Mouse (Mus musculus) brain, adult 2 months (tissue): Measurements from ENCODE around the gene Rimbp3.
A peak's percentile ranks its signal among the peaks of the same experiment; 100 is the strongest.
"Not testable (repeated sequence)": the region's sequence is repeated elsewhere in the genome, so short reads cannot be mapped to it uniquely, and the experiment has no call there.

ENCODE experiments used
- DNase-seq: peaks from one replicate; pipeline ENCODE4 v3.0.0; 2011; ENCODE audit warnings: low read depth, low spot score

Rimbp3 gene

DNA sequence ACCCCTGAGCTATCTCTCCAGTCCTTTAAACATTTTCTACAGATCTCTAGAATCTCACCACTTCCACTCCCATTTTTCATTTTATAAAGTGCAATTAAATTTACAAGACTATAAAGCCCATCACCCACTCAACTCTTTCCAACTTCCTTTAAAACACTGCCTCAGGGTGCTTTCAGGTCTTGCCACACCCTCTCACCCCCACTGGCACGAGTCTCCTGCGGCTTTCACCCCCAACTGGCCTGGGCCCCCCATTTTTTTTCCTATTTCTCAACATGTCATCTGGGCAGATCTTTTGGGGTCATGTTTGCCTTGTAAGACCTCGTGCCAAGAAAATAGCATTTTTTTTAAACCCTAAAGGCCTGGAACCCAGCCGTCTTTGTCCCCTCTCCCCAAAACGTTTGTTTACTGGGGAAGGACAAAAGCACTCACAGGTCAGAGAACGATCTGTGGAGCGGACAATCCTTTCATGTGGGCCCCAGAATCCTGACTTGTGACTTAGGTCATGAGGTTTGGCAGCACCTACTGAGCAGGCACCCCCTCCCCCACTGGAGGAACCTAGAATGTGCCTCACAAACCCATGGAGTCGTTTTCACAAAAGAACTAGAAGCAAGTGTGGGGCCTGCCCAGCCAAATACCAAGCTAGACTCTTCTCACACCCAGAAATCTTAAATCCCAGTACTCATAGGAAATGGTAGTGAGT is 8.7 kb downstream of the Rimbp3 start:
- DNase-seq: no peak

DNA sequence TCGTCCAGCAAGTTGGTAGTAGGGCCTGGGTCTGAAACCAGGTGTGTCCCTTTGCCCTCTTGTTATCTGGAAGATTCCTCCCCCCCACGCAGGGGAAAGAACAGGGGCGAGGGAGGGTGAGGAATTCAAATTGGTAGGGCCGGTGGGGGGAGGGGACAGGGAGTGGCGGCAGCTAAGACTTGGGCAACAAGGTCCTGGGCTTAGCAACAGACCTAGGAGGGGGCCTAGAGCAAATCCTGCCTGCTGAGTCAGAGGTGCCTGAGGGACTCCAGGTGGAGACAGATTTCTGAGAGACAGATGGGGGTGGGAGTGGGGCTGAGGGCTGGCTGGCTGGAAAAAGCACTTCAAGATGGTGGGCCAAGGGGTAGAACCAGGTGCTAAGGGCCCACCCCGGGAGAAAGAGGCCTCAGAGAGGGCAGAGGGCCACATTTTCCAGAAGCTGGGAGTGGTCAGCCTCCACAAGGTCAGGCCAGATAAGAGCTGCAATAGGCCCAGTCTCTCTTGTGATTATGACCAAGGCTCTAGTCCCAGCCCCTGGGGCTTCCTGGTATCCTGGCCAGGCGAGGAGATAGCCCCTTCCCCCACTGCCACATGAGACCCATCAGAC is 11.8 kb downstream of the Rimbp3 start:
- DNase-seq: no peak

DNA sequence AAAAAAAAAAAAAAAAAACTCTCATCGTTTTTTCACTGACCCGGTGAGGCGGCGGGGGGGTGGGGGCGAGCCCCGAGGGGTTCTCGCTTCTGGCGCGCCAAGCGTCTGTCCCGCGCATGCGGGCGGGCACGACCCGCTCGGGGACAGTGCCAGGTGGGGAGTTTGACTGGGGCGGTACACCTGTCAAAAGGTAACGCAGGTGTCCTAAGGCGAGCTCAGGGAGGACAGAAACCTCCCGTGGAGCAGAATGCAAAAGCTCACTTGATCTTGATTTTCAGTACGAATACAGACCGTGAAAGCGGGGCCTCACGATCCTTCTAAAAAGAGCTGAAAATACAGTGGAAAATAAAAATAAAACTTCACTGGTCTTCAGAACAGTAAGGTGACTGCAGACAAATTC is 13.8 kb downstream of the Rimbp3 start:
- peak; percentile 95 for DNase-seq

DNA sequence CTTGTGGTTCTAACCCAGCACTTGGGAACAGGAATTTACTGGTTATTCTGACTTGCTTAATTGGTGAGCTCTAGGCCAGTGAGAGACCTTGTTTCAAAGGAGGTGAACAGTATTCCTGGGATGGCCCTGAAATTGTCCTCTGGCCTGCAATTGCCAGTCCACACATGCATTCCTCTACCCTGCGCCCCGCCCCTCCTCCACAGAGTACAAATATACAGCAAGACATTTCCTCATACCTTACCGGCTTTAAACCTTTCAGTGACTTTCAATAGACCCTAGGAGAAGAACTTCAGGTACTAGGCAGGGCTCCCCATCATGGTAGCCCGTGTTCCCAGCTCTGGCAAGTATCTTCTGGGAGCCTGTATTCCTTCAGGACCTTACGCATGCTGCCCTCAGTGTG is 17.2 kb downstream of the Rimbp3 start:
- no peak for DNase-seq

DNA sequence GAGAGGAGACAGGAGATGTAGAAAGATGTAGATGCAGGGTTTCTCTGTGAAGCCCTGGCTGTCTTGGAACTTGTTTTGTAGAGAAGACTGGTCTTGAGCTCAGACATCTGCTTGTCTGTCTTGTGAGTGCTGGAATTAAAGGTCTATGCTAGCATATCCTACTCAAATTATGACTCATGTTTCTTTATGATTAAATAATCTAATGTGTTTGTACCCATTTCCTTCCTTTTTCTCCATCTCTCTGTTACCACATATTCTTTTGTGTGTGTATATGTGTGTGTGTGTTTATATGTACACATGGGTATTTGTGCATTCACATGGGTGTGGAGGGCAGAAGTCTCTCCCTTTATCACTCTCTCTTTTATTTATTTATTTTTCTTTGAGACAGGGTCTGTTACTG is 18.1 kb downstream of the Rimbp3 start:
- DNase-seq: no peak

DNA sequence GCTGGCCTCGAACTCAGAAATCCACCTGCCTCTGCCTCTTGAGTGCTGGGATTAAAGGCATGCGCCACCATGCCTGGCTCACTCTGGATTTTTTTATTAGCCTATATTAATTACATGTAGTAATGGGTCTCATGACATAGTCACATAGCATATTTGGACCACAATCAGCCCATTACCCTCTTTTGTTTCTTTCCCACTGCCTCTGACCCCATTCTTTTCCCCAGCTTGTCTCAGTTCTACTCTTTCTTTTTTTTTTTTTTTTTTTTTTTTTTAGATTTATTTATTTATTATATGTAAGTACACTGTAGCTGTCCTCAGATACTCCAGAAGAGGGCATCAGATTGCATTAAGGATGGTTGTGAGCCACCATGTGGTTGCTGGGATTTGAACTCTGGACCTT is 23.1 kb downstream of the Rimbp3 start:
- DNase-seq: not testable (repeated sequence)

DNA sequence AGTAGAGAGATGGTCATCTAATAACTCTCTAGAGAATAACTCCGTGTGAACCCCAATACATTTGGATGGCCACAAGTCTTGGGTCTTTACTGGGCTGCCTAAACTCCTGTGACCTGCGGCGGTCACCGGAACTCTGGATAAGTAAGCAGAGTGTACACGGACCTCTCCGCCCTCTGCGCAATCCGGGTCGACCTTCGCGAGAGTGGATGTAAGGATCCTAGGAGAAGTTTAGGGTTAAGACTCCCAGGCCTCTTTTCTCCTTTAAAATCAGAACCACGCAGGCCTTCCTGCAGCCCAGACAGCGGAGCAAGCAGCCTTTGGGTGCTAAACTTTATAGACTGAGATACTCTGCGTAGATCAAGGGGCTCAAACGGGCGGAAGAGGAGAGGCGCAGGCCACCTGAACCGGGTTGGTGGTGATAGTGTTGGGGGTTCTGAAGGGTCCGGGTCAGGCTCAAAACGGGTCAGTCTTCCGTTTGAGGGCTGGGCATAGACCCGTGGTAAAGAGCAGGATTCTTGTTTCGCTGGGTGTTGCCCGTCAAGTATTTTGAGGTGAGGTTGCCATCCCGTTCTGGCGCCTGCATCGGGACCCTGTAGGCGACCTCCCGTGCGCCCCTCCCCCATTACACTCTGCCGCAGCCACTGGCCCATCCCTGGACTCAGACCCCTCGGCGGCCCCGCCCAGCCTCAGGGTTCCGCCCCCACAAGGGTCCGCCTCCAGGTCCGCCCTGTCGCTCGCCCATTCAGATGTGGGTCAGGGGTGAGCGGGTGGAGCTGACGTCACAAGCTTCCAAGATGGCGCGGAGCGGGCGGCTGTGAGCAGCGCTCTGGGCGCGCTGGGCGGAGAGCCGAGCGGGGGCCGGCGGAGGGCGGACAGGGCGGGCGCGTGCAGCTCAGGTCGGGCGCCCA is 24.6 kb downstream of the Rimbp3 start, which contains the start of gene Hic2:
Hic2 (plus strand) TSS at position 779 of the 908 bp plus-strand sequence.
- DNase-seq: peak; percentile 96

DNA sequence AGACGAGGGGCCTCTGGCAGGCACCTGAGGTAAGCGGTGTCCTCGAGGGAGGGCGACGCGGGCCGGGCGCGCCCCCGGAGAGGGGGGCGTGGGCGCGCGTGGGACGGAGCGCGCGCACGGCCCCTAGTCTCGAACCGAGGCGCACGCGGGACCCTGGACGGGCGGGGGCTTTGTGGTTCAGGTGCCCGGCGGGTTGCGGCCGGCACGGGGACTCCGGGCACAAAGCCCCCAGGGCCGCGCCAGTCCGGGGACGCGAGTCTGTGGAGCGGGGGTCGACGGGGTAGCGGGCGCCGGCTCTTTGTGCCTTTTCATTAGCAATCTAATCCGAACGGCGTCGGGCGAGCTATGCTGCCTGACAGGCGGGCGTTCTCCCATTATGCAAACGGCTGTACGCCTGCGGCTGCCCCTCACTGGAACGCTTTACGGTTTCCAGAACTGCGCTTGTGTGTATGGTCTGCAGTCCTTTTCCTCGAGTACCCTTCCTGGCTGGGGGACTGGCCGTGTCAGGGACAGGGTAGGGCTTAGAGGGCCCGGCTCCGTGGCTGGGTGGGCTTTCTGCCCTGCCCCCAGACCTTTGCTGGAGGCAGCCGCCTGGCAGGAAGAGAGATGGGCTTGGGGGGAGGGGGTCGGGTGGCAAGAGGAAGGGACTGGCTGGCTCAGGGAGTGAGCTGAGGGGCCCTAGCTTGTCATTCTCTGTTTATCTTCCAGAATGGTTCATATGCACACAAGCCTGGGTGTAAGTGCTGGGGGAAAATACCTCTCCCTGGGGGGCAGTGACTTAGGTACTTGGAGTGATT is 25.5 kb downstream of the Rimbp3 start:
- DNase-seq: peak; percentile 45

DNA sequence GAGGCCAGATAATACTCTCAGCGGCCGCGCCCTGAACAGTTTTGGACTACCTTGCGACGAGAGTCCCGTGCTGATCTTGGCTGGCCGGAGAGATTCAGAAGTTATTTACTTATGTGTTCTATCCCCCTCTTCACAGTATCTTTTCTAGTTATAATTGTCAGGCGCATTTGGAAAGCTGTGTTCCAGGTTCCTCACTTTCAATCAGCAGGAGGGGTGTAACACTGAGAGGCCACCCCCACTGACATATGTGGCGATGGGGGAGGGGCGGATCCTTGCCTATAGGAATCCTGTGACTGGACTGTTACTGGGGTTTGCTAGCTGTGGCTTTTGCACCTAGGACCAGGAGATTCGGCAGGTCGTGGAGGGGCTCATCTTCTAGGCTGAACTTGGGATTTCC is 26.1 kb downstream of the Rimbp3 start:
- DNase-seq: peak; percentile 63

DNA sequence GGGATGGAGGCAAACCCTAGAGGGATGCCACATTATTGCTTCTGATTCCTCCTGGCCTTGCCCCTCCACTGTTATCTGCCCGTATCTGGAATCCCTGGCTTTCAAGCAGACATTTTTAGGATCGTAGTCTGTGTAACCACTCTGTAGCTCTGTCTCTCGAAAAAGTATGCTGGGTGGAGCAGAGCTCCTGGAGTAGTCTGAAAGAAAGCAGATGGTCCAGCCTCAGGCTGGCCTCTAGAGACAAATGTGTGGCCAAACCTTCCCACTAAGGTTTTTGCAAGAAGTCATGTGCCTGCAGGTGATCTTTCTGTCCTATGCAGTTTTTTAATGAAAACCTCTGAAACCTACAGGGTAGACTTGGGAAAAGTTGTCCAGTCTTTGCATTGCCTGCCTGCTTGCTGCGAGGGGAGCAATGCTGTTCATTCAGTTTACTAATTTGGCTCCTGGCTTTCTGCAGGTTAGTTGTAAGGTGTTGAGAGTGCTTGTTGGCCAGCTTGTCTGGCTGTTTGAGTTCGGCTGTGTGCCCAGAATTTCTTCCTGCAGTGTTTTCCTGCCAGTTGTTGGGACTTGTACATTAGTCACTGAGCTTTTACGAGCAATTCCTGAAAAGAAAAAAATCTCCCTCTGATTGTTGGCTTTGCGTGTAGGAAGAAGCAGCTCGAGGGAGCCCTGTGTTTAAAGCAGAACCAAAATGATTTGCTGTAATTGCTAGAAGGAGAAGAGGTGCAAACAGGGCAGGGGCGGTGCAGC is 26.7 kb downstream of the Rimbp3 start:
- DNase-seq: peak; percentile 87

DNA sequence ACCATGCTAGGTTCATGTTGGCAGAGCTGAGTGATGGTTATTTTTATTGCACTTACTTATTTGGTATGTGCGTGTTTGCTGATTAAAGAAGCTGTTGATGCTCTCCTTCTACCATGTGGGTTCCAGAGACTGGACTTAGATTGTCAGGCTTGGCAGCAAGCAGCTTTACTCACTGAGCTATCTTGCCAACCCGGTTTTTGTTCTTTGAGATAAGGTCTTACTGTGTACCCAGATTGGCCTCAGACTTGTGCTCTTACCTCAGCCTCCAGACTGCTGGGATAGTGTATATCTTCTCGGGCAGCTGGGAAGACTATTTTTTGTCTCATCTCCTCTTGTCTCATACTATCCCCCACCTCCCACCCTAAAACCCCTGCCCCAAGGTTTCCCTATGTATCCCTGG is 29.2 kb downstream of the Rimbp3 start:
- DNase-seq: no peak

DNA sequence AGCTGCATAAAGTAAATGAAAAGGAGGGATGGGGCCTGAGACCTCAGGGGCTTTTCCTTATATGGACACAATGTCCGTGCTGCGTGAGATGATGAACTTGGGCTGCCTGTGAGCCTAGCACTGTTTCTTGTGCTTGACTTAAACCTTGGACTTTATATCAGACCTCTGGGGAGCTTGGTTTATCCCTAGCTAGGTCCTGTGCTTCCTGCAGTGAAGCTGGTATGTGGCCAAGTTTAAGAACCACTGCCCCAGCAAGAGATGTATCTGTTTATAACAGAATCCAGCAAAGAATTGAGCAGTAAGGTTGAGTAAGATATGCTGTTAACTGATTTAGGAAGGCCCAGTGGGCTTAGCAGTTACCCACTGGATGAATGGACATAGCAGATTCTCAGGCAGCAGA is 31.0 kb downstream of the Rimbp3 start:
- no peak for DNase-seq

DNA sequence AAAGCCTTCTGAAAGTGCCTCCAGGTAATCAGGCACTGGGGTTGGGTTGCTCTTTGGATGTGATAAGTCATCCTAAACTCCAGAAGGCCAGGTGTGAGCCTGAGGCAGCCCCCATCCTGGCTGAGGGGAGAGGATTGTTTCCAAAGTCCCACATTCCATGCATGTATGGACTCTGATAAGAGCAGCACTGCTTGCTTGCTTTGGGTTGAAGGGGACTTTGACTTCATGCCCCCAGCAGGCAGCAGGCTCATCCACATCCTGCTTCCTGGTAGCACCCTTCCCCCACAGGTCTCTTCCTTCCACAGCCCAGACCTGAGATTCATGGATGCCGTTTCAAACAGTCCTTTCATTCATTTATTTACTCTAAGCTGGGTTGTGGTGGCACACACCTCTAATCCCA is 35.3 kb downstream of the Rimbp3 start:
- no peak for DNase-seq

DNA sequence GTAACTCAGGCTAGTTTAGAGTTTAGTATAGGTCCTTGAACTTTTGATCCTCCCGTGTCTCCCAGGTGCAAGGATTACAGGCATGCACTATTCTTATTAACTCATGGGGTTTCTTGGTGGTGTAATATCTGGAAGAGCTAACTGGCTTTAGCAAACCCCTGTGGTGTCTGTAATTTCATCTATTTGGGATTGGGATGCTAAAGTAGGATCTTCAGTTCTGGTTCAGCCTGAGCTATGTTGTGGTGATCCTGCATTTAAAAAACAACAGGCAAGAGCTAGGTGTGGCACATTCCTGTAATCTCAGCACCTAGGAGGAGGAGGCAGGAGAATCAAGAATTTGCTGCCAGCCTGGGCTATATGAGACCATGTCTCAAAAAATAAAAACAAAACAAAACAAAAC is 36.6 kb downstream of the Rimbp3 start:
- DNase-seq: no peak

DNA sequence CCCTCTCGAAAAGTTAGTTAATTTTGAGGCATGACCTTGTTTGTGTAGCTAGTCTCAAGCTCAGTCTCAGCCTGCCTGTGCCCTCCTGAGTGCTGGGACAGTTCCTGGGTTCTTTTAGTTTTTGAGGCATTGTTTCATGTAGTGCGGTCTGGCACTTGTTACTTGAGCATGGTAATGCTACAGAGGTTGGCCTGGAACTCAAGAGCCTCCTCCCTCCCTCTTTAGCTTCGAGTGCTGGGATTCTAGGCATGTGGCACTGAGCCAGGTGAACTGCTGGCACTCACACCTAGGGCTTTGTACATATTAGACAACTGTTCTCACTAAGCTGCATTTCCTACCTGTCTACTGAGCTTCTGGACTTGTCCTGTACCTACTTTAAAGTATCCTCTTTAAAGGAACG is 39.3 kb downstream of the Rimbp3 start:
- peak; percentile 47 for DNase-seq

DNA sequence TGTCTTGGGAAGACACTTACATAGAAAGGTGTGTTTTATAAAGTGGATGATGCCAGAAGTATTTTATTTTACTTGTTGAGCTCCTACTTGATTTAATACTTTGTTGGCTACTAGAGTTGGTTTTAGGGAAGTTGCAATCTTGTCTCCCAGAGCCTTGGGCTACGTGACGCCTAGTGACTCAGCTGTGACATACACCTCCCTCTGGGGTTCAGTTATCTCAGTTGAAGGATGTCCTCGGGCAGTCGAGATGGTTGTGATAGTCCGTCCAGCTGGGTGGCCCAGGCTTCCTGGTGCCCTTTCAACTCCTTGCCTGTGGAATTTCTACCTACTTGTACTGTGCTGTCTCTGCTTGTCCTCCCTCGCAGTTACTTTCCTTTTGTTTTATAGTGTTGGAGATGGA is 40.7 kb downstream of the Rimbp3 start:
- DNase-seq: no peak

DNA sequence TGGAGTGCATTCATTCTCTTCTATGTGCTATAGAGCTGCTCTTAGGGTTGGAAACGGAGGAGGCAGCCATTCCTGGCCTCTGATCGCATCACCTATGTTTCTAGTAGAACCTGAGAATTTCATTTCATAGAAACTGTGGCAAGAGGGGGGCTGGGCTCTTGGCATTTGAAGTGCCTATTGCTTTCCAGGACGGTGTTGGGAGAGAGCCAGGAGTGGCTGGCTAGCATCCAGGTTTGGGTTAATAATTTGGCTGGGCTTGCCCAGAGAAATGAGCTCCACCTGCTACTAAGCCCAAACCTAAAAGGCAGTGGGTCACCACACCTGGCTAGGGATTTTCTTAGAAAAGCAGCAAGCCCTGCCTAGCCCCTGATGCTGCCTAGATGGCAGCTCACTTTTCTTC is 43.1 kb downstream of the Rimbp3 start:
- peak; percentile 69 for DNase-seq

DNA sequence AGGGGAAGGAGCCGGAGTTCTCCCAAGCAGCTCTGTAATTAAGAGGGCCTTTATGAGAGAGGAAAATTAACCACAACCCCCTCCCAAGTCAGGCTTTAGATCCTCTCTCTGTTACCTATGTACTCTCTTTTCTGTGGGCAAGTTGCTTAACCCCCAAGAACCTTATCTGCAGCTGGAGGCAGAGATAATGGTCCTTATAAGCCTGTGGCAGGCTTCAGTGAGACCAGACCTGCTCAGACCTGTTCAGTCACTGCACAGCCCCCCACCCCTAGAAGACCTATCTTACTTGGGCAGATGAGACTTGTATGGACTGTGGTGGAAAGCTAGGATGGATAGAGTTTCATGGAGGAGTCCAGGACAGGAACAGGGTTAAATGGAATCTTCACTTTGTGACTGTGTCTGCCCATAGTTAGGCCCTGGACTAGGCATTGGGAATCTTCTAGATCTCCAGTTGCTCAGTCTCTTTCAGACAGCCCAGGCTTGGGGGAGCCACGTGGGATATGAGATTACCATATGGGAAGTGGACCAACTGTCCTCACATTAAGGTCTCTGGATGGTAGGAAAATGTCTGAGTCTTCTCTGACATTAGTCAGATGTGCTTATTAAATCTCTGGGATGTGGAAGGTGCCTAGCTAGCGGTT is 43.8 kb downstream of the Rimbp3 start:
- DNase-seq: no peak

DNA sequence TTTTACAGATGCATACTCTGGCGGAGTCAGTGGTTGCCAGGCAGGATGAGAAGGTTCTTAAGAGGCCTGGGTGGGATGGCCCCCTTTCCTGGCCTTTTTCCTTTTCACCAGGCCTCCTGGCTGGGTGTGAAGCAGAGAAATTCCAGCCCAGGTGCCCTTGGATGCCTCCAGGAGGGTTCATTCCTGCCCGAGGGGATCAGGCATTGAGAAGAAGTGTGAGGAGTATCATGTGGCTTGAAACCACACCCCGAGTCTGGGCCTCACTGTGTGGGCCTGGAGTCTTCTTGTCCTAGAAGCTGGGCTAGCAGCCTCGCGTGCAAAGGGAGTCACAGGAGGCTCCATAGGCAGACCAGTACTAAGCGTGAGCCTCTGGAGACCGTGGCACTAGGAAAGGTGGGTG is 44.4 kb downstream of the Rimbp3 start:
- no peak for DNase-seq

DNA sequence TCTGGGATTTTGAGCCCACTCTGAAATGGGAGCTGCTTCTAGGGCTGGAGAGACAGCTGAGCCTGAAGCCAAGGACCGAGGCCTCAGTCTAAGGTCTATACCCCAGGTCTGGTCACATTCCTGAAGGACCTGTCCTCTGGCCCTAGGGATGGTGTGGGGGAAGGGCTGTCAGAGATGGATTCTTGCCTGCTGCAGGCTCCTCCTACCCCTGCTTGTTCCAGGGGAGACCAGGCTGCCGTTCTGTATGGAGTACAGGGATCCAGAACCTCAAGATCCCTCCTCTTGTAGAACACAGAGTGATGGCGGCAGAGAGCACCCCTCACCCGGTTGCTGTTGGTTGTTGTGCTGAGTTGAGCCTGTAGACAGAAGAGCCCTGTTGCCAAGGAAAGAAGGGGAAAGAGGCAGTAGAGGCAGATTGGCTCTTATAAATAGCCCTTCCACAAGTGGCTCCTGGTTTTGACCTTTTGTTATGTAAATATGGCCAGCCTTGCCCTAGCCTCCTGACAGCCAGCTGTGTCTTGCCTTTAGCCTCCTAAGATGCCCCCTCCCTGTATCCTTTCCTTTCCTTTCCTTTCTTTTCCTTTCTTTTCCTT is 45.7 kb downstream of the Rimbp3 start:
- no peak for DNase-seq
